Mouse (Mus musculus) liver, embryonic 13.5 days (tissue): ENCODE results near the gene Hcrtr1. TPM values are rescaled to one million over a fixed set of nuclear protein-coding genes. Genes with fewer than 3 reads are reported as not detected.

Source experiments
- ATAC-seq: fragments of 200-750 bp; cut with Nextera tagmentation; 2 replicates; pipeline ENCODE4 v1.8.0; 2017; ENCODE audit warnings: low read depth, mild to moderate bottlenecking, moderate number of reproducible peaks, moderate library complexity
- DNase-seq: peaks from one replicate; pipeline ENCODE4 v3.0.0; 2022
- H3K27ac ChIP-seq: fragments of 300-500 bp; sonication (generic); 2 replicates; pipeline ENCODE4 v1.5.1; 2015; ENCODE audit warnings: moderate library complexity, mild to moderate bottlenecking, inconsistent platforms
- H3K27me3 ChIP-seq: fragments of 300-500 bp; sonication (generic); 2 replicates; pipeline ENCODE4 v1.6.1; 2015; ENCODE audit warnings: mild to moderate bottlenecking, inconsistent platforms
- H3K36me3 ChIP-seq: fragments of 300-500 bp; sonication (generic); 2 replicates; pipeline ENCODE4 v1.6.1; 2015; ENCODE audit warnings: mild to moderate bottlenecking, inconsistent platforms
- H3K4me1 ChIP-seq: fragments of 300-500 bp; sonication (generic); replicated peaks from 2 replicates; pipeline ENCODE4 v1.6.1; 2015; ENCODE audit warnings: inconsistent platforms
- H3K4me2 ChIP-seq: fragments of 300-500 bp; sonication (generic); 2 replicates; pipeline ENCODE4 v1.6.1; 2015; ENCODE audit warnings: inconsistent platforms, mild to moderate bottlenecking, moderate library complexity
- H3K4me3 ChIP-seq: fragments of 300-500 bp; sonication (generic); replicated peaks from 2 replicates; pipeline ENCODE4 v1.5.1; 2015; ENCODE audit warnings: mild to moderate bottlenecking, inconsistent platforms
- H3K9ac ChIP-seq: fragments of 300-500 bp; sonication (generic); 2 replicates; pipeline ENCODE4 v1.6.1; 2015; ENCODE audit warnings: mild to moderate bottlenecking, inconsistent platforms
- H3K9me3 ChIP-seq: fragments of 300-500 bp; sonication (generic); replicated peaks from 2 replicates; pipeline ENCODE4 v1.6.1; 2016; ENCODE audit warnings: inconsistent platforms
- WGBS: fragments of 180-500 bp; shearing (Covaris S2); methylation state at CpG from one replicate; pipeline ENCODE4 v1.1.7; 2015; ENCODE audit not compliant: insufficient replicate concordance; 5-methylcytosine and 5-hydroxymethylcytosine counted together
- polyA plus RNA-seq: library from polyadenylated mRNA; unstranded; fragments of >200 nt; fragmentation: Nextera tagmentation; extraction: Ambion mirVana; gene quantifications from 2 replicates; pipeline ENCODE4 v1.2.1, GENCODE M21; 2015

Hcrtr1 gene
- polyA plus RNA-seq, 1 experiment from 2014 or later, result 0.05 TPM

DNA sequence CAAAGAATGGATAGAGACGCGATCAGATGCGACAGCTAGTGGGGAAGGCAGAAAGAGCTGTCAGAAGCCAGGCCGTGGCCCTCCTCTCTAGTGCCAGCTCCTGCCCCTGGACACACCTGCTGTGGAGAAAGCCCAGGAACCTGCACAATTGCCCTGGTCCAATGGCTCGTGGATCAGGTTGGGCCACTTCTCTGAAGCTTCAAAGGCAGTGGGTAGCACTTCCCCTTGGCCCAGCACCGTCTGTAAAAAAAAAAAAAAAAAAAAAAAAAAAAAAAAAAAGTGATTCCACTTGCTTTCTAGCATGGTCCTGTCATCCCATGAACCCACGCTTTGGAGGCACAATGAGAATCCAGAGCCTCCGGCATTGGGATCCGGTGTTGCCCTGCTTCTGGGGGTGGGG, 28.7 kb upstream of the Hcrtr1 start:
- 30% methylated on average over 9 of the region's 9 CpGs for WGBS
- peaks cover 27% of the 10 kb centered on the region; the same call in 1 of the 2 replicates for H3K36me3 ChIP-seq
- ATAC-seq (no peak), DNase-seq (no peak)
- H3K9ac ChIP-seq, result no peak overlapping the region
- no peaks in the 10 kb centered on the region for H3K9me3 ChIP-seq
- no peak overlapping the region for H3K27ac ChIP-seq
- peaks cover 72% of the 10 kb centered on the region for H3K27me3 ChIP-seq
- H3K4me3 ChIP-seq, result no peak overlapping the region
- peaks cover 45% of the 10 kb centered on the region for H3K4me1 ChIP-seq
- H3K4me2 ChIP-seq, result peak overlapping the region; percentile 21

DNA sequence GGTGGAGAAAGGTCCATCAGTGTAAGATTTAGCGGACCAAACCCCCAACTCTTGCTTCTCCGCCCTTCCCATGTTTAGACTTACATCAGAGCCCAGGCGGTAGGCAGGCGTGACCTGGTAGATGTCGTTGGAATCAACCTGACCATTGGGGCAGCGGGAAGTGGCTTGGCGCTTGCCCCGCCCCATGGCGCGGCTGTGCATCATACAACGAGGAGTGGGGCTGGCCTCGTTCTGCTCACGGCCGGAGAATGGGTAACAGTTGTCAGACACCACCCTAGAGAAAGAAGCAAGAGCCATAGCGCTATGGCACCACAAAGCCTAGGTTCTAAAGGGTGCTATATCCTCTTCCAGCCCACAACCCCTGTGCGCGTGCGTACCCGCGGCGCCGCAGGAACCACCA, 28.2 kb upstream of the Hcrtr1 start:
- ATAC-seq (no peak), DNase-seq (no peak)
- Histone ChIP-seq H3K9ac (no peak overlapping the region), H3K4me1 (peaks cover 40% of the 10 kb centered on the region), H3K27ac (no peak overlapping the region), H3K36me3 (peaks cover 27% of the 10 kb centered on the region; the same call in 1 of the 2 replicates), H3K4me3 (no peak overlapping the region), H3K4me2 (peak overlapping the region; percentile 21), H3K27me3 (peaks cover 77% of the 10 kb centered on the region), H3K9me3 (no peaks in the 10 kb centered on the region)
- 41% methylated on average over 22 of the region's 22 CpGs for WGBS

DNA sequence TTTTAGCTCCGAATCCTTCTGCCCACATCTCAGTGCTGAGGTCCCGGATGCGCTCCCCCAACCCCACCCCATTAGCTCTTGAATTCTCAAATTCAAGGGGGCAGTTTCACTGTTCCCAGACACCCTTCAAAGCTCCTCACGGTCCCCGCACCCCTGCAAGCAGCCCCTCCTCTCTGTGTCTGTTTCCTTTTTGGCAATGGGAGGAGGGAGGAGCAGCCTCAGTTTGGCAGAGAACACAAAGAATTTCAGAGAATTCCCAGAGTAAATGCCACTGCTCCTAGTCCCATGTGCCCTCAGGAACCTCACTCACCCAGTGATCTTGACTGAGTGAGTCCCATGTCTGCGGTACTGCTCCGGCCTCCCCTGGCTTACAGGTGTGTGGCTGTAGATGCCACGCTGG, 27.4 kb upstream of the Hcrtr1 start:
- Histone ChIP-seq H3K9me3 (no peaks in the 10 kb centered on the region), H3K36me3 (peaks cover 27% of the 10 kb centered on the region; the same call in 1 of the 2 replicates), H3K27ac (no peak overlapping the region), H3K27me3 (peaks cover 81% of the 10 kb centered on the region), H3K4me3 (no peak overlapping the region), H3K4me2 (no peak overlapping the region), H3K9ac (no peak overlapping the region), H3K4me1 (peaks cover 33% of the 10 kb centered on the region)
- WGBS, result 71% methylated on average over 8 of the region's 8 CpGs
- DNase-seq (no peak), ATAC-seq (no peak)

DNA sequence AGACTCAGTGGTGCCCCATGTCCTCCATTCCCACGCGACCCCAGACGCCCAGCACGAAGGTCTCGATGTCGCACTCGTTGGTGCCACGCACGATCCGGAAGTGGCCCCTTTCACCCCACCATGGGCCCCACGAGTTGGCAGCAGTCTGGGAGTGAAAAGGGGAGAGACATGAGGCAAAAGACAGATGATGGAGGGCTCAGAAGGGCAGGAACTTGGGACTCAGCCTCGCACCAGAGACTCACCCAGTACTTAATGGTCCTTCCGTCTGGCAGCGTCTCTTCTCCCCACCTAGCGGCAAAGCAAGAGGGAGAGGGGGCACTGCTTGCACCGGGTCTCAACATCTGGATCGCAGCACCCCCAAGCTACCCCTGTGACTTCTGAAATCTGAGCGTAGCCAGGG, 26.9 kb upstream of the Hcrtr1 start:
- no peak for ATAC-seq
- H3K27me3 ChIP-seq, result peaks cover 80% of the 10 kb centered on the region
- DNase-seq, result no peak
- peaks cover 28% of the 10 kb centered on the region for H3K4me1 ChIP-seq
- 65% methylated on average over 18 of the region's 18 CpGs for WGBS
- no peak overlapping the region for H3K27ac ChIP-seq
- H3K9me3 ChIP-seq, result no peaks in the 10 kb centered on the region
- H3K4me3 ChIP-seq, result no peak overlapping the region
- no peak overlapping the region for H3K9ac ChIP-seq
- H3K36me3 ChIP-seq, result peaks cover 27% of the 10 kb centered on the region; the same call in 1 of the 2 replicates
- no peak overlapping the region for H3K4me2 ChIP-seq

DNA sequence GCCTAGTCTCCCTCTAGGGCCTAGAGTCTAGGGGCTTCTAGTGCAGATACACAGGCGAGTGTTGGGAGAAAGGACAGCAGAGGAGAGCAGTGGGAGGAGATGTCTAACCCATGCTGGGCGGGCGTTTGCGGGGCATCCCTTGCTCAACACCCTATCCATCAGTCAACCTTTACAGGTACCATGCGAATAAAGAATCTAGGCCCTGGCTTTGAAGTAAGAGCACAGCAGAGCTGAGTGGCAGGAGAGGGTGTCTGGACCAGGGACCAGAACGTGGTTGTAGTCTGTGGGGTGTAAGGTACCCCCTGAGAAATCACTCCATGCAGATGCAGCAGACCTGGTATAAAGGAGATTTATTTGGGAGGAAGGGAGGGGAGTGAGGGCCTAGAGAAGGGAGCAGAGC, 25.0 kb upstream of the Hcrtr1 start:
- Histone ChIP-seq H3K27me3 (peaks cover 78% of the 10 kb centered on the region), H3K4me2 (no peak overlapping the region), H3K36me3 (peaks cover 25% of the 10 kb centered on the region; the same call in 1 of the 2 replicates), H3K27ac (no peak overlapping the region; the same call in 1 of the 2 replicates), H3K9ac (no peak overlapping the region), H3K4me1 (peaks cover 23% of the 10 kb centered on the region), H3K9me3 (no peaks in the 10 kb centered on the region), H3K4me3 (no peak overlapping the region)
- DNase-seq (no peak), ATAC-seq (no peak)
- 68% methylated on average over 6 of the region's 6 CpGs for WGBS

DNA sequence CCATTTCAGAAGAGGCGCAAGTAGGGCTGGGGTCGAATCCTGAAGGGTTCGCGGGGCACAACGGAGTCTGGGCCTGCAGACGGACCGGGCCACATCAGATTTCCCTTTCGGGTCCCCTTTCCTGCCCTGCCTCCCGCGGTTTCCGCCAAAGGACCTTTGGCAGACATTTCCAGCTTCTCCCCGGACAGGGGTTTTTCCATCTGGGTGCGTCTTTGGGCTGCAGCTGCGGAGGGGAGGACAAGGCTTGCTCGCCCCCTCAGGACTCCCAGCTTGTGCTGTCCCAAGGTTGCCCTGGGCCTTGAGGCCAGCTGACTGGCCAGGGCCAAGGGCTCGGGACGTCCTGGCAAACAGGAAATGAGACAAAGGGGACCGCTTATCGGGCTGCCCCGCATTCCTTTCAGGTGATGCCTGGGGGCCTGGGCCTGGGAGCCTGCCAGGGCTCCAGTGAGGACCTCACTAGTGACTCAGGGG, 24.3 kb upstream of the Hcrtr1 start:
- ATAC-seq (no peak), DNase-seq (no peak)
- H3K27me3 ChIP-seq, result peaks cover 71% of the 10 kb centered on the region
- peaks cover 18% of the 10 kb centered on the region; the same call in 1 of the 2 replicates for H3K36me3 ChIP-seq
- H3K27ac ChIP-seq, result no peak overlapping the region; the same call in 1 of the 2 replicates
- peaks cover 16% of the 10 kb centered on the region for H3K4me1 ChIP-seq
- no peaks in the 10 kb centered on the region for H3K9me3 ChIP-seq
- no peak overlapping the region for H3K9ac ChIP-seq
- WGBS, result 4% methylated on average over 19 of the region's 20 CpGs
- H3K4me2 ChIP-seq, result peak overlapping the region; percentile 33
- 0 out of 2 replicates have a peak overlapping the region, but pooled peaks have one; percentile 18 for H3K4me3 ChIP-seq

DNA sequence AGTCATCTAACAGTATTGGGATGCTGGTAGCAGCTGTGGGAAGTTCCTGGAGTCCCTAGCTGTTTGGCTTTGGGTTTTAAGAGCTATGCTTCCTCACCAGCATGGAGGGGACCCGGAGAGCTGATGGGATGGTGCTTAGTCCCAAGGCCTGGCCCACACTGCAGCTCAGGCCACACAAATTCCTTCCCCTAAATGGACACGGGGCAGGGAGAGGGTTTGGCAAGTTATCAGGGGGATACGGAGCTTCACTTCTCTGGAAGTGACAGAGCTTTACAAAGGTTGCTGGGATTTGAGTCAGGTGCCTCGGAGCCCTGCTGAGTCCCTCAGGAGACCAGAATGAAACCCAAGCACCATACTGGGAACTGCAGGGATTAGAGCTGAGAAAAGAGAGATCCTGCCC, 22.2 kb upstream of the Hcrtr1 start:
- Histone ChIP-seq H3K9ac (no peak overlapping the region), H3K27me3 (peaks cover 53% of the 10 kb centered on the region), H3K4me3 (no peak overlapping the region), H3K4me2 (no peak overlapping the region), H3K27ac (no peak overlapping the region), H3K4me1 (peaks cover 7% of the 10 kb centered on the region), H3K36me3 (peaks cover 7% of the 10 kb centered on the region; the same call in 1 of the 2 replicates), H3K9me3 (no peaks in the 10 kb centered on the region)
- no peak for DNase-seq
- 23% methylated on average over 4 of the region's 4 CpGs for WGBS
- no peak for ATAC-seq

DNA sequence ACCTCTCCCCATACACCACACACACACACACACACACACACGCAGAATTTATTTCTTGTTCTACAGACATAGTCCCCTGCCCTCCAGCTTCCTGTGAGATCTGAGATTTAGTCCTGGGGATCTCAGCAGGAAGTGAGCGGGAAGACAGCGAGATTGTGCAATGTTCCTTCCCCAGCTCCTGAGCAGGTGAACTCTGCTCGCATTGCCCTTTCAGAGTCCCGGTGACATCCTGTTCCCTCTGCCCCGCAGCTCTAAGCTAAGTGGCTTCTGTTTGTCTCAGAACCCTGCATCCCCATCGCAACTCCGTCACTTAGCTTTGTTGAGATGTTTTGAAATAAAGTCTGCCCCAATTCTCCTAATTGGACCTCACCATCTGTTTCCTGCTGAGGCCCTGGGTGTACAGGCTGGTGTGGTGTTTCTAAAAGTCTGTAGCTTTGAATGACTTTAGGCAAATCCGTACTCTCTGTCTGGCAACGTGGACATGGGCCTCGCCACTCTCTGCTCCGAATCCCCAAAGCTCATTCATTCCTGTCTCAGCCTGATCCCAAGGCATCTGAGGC, 17.7 kb upstream of the Hcrtr1 start:
- H3K27me3 ChIP-seq, result peaks cover 30% of the 10 kb centered on the region
- H3K9me3 ChIP-seq, result no peaks in the 10 kb centered on the region
- no peak overlapping the region for H3K4me2 ChIP-seq
- no peak overlapping the region for H3K9ac ChIP-seq
- H3K36me3 ChIP-seq, result no peaks in the 10 kb centered on the region
- H3K4me3 ChIP-seq, result no peak overlapping the region
- no peak overlapping the region for H3K27ac ChIP-seq
- no peak for DNase-seq
- 36% methylated on average over 12 of the region's 12 CpGs for WGBS
- no peak for ATAC-seq
- no peaks in the 10 kb centered on the region for H3K4me1 ChIP-seq

DNA sequence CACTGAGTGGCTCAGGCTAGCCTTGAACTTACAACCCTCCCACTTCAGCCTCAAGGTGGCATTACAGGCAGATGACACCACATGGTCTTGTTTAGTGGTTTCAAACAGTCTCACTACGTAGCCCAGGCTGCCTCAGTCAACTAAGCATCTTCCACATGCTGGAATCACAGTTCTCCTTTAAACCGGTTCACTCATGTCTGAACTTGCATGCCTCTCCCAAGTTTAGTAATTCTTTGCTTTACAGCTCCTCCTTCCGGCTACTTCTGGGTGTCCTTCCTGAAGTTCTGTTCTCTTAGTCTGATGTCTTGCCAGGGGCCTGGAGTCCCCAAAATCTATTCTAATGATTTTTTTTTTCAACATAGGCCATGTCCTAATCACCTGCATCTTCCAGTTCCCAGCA, 15.1 kb upstream of the Hcrtr1 start:
- H3K36me3 ChIP-seq, result no peaks in the 10 kb centered on the region
- H3K4me3 ChIP-seq, result no peak overlapping the region
- no peak overlapping the region for H3K4me2 ChIP-seq
- ATAC-seq (no peak), DNase-seq (no peak)
- peaks cover 33% of the 10 kb centered on the region for H3K27me3 ChIP-seq
- H3K9me3 ChIP-seq, result no peaks in the 10 kb centered on the region
- no peak overlapping the region for H3K9ac ChIP-seq
- H3K27ac ChIP-seq, result no peak overlapping the region
- 69% methylated on average over 3 of the region's 3 CpGs for WGBS
- no peaks in the 10 kb centered on the region for H3K4me1 ChIP-seq

DNA sequence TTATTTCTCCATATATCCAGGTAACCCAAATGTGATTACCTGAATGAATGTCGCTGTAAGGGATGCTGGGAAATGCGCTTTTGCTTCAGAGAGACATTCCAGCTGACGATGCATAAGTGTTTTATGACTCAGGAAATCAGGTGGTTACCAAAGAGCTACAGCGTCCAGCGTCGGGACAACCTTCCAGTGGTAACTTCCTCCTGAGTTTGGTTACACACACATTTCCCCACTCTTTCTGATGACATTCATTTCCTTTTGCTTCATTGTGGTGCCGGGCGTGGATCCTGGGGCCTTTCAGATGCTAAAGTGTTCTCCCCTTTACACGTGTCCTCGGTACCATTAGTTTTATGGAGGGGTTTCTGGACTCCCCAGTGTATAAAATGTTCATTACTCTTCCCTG, 9.2 kb upstream of the Hcrtr1 start:
- 31% methylated on average over 10 of the region's 10 CpGs for WGBS
- peaks cover 40% of the 10 kb centered on the region for H3K27me3 ChIP-seq
- ATAC-seq, result no peak

DNA sequence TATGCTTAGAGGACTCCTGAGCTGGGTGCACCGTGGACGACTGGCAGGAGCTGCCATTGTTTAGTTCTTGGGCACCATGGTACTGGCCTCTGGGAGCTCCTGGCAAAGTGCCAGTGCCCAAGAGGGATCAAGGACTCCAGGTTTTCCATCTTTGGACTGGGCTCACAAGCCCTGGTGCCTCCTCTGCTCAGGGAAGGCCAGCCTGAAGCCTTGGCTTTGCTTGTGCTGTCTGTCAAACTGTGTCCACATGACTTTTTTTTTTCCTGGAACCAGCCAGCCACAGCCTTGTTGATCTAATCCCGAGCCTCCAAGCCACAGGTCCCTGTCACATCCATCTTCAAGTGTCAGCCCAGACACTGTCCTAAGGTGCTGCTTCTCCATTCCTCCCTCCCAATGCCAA, 2.6 kb upstream of the Hcrtr1 start:
- no peak overlapping the region for H3K4me2 ChIP-seq
- H3K9me3 ChIP-seq, result no peaks in the 10 kb centered on the region
- ATAC-seq (no peak), DNase-seq (no peak)
- no peak overlapping the region for H3K4me3 ChIP-seq
- no peak overlapping the region for H3K27ac ChIP-seq
- 48% methylated on average over 3 of the region's 3 CpGs for WGBS
- H3K27me3 ChIP-seq, result peaks cover 64% of the 10 kb centered on the region
- no peak overlapping the region for H3K9ac ChIP-seq
- H3K4me1 ChIP-seq, result 0 out of 2 replicates have a peak, but pooled peaks cover 9% of the 10 kb centered on the region
- H3K36me3 ChIP-seq, result no peaks in the 10 kb centered on the region

More for the DNA sequence above, 9.2 kb upstream of the Hcrtr1 start:
- Histone ChIP-seq H3K4me1 (no peaks in the 10 kb centered on the region), H3K27ac (no peak overlapping the region), H3K9ac (no peak overlapping the region), H3K36me3 (no peaks in the 10 kb centered on the region), H3K4me3 (no peak overlapping the region), H3K4me2 (no peak overlapping the region), H3K9me3 (no peaks in the 10 kb centered on the region)
- DNase-seq, result no peak

DNA sequence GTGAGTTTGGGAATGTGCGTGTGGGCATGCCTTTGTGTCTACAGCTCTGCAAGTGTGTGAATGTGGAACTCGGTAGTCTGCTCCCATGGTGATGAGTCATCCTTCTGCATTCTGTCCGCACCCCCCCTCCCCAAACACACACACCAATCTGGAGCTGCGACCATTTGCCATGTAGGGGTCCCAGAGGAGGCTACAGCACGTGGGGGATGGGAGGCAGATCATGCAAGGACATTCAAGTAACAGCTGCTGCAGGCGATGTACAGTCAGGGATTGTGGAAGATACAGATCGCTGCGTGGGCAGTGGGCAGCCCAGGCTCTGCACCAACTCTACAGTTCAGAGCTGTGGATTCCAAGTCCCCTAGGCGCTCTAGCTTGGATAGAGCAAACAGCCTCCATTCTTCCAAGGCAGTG, 1.8 kb upstream of the Hcrtr1 start:
- ATAC-seq (no peak), DNase-seq (no peak)
- no peak overlapping the region for H3K9ac ChIP-seq
- H3K27ac ChIP-seq, result no peak overlapping the region
- WGBS, result 40% methylated on average over 9 of the region's 9 CpGs
- no peaks in the 10 kb centered on the region for H3K36me3 ChIP-seq
- H3K9me3 ChIP-seq, result no peaks in the 10 kb centered on the region
- no peak overlapping the region for H3K4me2 ChIP-seq
- H3K4me1 ChIP-seq, result 0 out of 2 replicates have a peak, but pooled peaks cover 9% of the 10 kb centered on the region
- no peak overlapping the region for H3K4me3 ChIP-seq
- H3K27me3 ChIP-seq, result peaks cover 71% of the 10 kb centered on the region
